Mouse (Mus musculus) CH12.LX (cell line): Measurements from ENCODE around the gene Dnaaf5. TPM values are rescaled to one million over a fixed set of nuclear protein-coding genes. Genes with fewer than 3 reads are reported as not detected.
A peak's percentile ranks its signal among the peaks of the same experiment; 100 is the strongest.

Experiments used
- DNase-seq: peaks from one replicate; pipeline ENCODE4 v3.0.0-alpha.2; 2013; ENCODE audit errors: extremely low read depth
- H3K27ac ChIP-seq: 2 replicates; pipeline ENCODE4 v1.5.1; 2012; ENCODE audit warnings: low read depth, mild to moderate bottlenecking, control low read depth, moderate library complexity; ENCODE audit not compliant: insufficient read depth
- H3K27me3 ChIP-seq: replicated peaks from 2 replicates; pipeline ENCODE3; 2012; ENCODE audit warnings: inconsistent platforms
- H3K36me3 ChIP-seq, 2 experiments: replicated peaks in 1 of 2; 2 replicates each; pipeline versions ENCODE3 to v1.6.1; 2012; ENCODE audit warnings: inconsistent platforms in 1 of 2, low read length in 1 of 2, mild to moderate bottlenecking in 1 of 2, mixed read lengths in 1 of 2, moderate library complexity in 1 of 2; ENCODE audit not compliant: control insufficient read depth in 1 of 2, insufficient read depth in 1 of 2
- H3K4me1 ChIP-seq, 2 experiments: 2 replicates each; pipeline ENCODE4 v1.6.1; 2012; ENCODE audit warnings: inconsistent platforms in 1 of 2, moderate library complexity in 1 of 2; ENCODE audit not compliant: insufficient read depth in 2 of 2, control insufficient read depth in 1 of 2
- H3K4me2 ChIP-seq: 2 replicates; pipeline ENCODE4 v1.6.1; 2012; ENCODE audit warnings: low read depth, mild to moderate bottlenecking, control low read depth; ENCODE audit not compliant: poor library complexity, insufficient read depth, severe bottlenecking
- H3K4me3 ChIP-seq, 3 experiments: fragments of 150-350 bp in 1 of 3; sonication (generic) in 1 of 3; replicated peaks in 1 of 3; 2 replicates each; pipeline versions ENCODE3 to v1.5.1; 2011 to 2012; ENCODE audit warnings: low read depth in 2 of 3, low read length in 2 of 3, mild to moderate bottlenecking in 2 of 3, moderate library complexity in 2 of 3, control low read depth in 1 of 3, improper control_type of control experiment in 1 of 3, inconsistent platforms in 1 of 3, mixed read lengths in 1 of 3; ENCODE audit not compliant: poor library complexity in 1 of 3
- H3K79me2 ChIP-seq: replicated peaks from 2 replicates; pipeline ENCODE4 v1.6.1; 2012; ENCODE audit warnings: mild to moderate bottlenecking, moderate library complexity; ENCODE audit not compliant: control insufficient read depth, poor library complexity, insufficient read depth, severe bottlenecking; ENCODE audit errors: extremely low read depth
- H3K9ac ChIP-seq: 2 replicates; pipeline ENCODE4 v1.6.1; 2012; ENCODE audit warnings: low read depth, mild to moderate bottlenecking, control low read depth, moderate library complexity; ENCODE audit not compliant: insufficient read depth
- H3K9me3 ChIP-seq: replicated peaks from 2 replicates; pipeline ENCODE3; 2012; ENCODE audit warnings: low read length, inconsistent platforms, mixed read lengths
- CHD1 ChIP-seq: IDR thresholded peaks from 2 replicates; pipeline ENCODE4 v1.6.1; 2012; ENCODE audit warnings: low read depth, low read length, improper control_type of control experiment, inconsistent platforms
- E2F4 ChIP-seq: IDR thresholded peaks from 2 replicates; pipeline ENCODE4 v1.6.1; 2011; ENCODE audit warnings: low read depth, low read length, improper control_type of control experiment; ENCODE audit not compliant: insufficient replicate concordance
- ETS1 ChIP-seq: conservative IDR thresholded peaks from 2 replicates; pipeline ENCODE4 v1.6.1; 2012; ENCODE audit warnings: low read depth, mild to moderate bottlenecking, inconsistent platforms, low read length, improper control_type of control experiment, moderate library complexity
- KAT2A ChIP-seq: IDR thresholded peaks from 2 replicates; pipeline ENCODE4 v1.6.1; 2012; ENCODE audit warnings: low read length, improper control_type of control experiment, inconsistent platforms; ENCODE audit not compliant: insufficient replicate concordance
- MAFK ChIP-seq: IDR thresholded peaks from 2 replicates; pipeline ENCODE4 v1.6.1; 2011; ENCODE audit warnings: low read length, improper control_type of control experiment; ENCODE audit not compliant: insufficient replicate concordance
- MEF2A ChIP-seq: IDR thresholded peaks from 2 replicates; pipeline ENCODE4 v1.6.1; 2014; ENCODE audit warnings: low read depth, mild to moderate bottlenecking, inconsistent platforms, low read length, improper control_type of control experiment, borderline replicate concordance
- PAX5 ChIP-seq: IDR thresholded peaks from 2 replicates; pipeline ENCODE4 v1.6.1; 2012; ENCODE audit warnings: low read length, inconsistent platforms, mixed read lengths
- RCOR1 ChIP-seq: conservative IDR thresholded peaks from 2 replicates; pipeline ENCODE4 v1.6.1; 2012; ENCODE audit warnings: low read depth, mild to moderate bottlenecking, inconsistent platforms, low read length, improper control_type of control experiment
- SIN3A ChIP-seq: IDR thresholded peaks from 2 replicates; pipeline ENCODE4 v1.6.1; 2012; ENCODE audit warnings: low read length, improper control_type of control experiment, inconsistent platforms
- TBP ChIP-seq: conservative IDR thresholded peaks from 2 replicates; pipeline ENCODE4 v1.6.1; 2011; ENCODE audit warnings: low read depth, low read length, improper control_type of control experiment
- UBTF ChIP-seq: IDR thresholded peaks from 2 replicates; pipeline ENCODE4 v1.6.1; 2012; ENCODE audit warnings: low read depth, mild to moderate bottlenecking, inconsistent platforms, low read length, improper control_type of control experiment, moderate library complexity
- USF1 ChIP-seq: IDR thresholded peaks from 2 replicates; pipeline ENCODE4 v1.6.1; 2014; ENCODE audit warnings: low read depth, mild to moderate bottlenecking, inconsistent platforms, low read length, improper control_type of control experiment
- ZC3H11A ChIP-seq: IDR thresholded peaks from 2 replicates; pipeline ENCODE4 v1.6.1; 2012; ENCODE audit warnings: low read depth, mild to moderate bottlenecking, inconsistent platforms, low read length, improper control_type of control experiment
- ZKSCAN1 ChIP-seq: IDR thresholded peaks from 2 replicates; pipeline ENCODE4 v1.6.1; 2012; ENCODE audit warnings: low read depth, inconsistent platforms, low read length, improper control_type of control experiment, borderline replicate concordance
- ZNF384 ChIP-seq: IDR thresholded peaks from 2 replicates; pipeline ENCODE4 v1.6.1; 2012; ENCODE audit warnings: low read depth, low read length, improper control_type of control experiment, inconsistent platforms
- dilution Hi-C: fragments of 300-500 bp; cut with MboI; formaldehyde crosslinking; loops from 2 replicates; pipeline ENCODE4 v1.14.3; 2020; ENCODE audit warnings: low sequenced_read_pairs; ENCODE audit not compliant: extremely low pct_unique_long_range_greater_than_20kb, extremely low pct_ligation_motif_present
- in situ Hi-C: fragments of 300-500 bp; cut with MboI; formaldehyde crosslinking; loops from 3 replicates; pipeline ENCODE4 v1.14.3; 2019; ENCODE audit warnings: low sequenced_read_pairs, low pct_ligation_motif_present, low pct_unique_long_range_greater_than_20kb, mixed read lengths
- polyA plus RNA-seq: library from polyadenylated mRNA; unstranded; fragments of >175 nt; gene quantifications from 2 replicates; pipeline ENCODE4 v1.2.1, GENCODE M21; 2012; ENCODE audit warnings: low read depth; ENCODE audit not compliant: insufficient read length
- total RNA-seq, 2 experiments: library from RNA; depleted of rRNA; stranded (reverse); fragments of 300-350 nt in 1 of 2; fragments of >200 nt in 1 of 2; gene quantifications; 2 replicates each; pipeline ENCODE4 v1.2.3; 2012 to 2014

The Dnaaf5 gene
- total and polyA plus RNA-seq, 3 experiments, result 17.9 to 25.2 (median 21.7) TPM

DNA sequence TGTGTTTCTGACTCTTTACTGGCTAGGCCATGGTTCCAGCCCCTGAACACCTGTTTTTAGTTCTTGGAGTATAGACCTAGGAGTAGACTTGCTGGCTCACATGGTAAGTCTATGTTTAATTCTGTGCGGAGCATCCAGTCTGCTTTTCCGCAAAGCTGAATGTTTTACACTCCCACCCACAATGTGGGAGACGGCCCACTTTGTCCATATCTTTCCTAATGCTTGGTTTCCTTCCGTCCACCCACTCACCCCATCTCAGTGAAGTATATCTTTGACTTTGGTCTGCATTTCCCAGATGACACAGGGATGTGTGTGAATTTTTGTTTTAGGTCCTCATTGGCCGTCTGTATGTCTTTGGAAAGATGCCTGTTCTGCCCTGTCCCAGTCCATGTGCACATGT is 53.3 kb downstream of the Dnaaf5 start (continued):
- no peak for TF ChIP-seq RCOR1
- TF ChIP-seq ZKSCAN1, result no peak
- TF ChIP-seq, all 38 proteins: peak for 0

DNA sequence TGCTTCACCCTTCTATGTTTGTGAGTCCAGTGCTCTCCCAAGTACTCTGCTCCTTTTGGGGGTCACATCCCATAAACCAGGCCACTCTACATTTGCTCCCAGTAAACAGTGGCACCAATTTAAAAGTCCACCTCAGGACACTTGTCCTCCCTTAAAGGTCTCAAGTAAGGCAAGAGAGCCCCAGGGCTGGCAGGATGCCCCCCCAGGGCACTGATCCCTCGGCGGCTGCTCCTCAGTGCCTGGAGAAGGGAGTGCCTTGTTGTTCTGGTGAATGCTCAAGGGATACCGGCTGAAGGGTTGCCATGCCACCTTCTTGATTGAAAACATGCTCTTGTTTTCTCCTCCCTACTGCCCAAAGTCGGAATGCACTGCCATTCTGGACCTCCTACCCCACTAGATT is 56.1 kb downstream of the Dnaaf5 start:
- DNase-seq, result no peak
- Histone ChIP-seq H3K36me3 (peaks cover 0 to 40% of the 10 kb centered on the region in 2 experiments), H3K9me3 (no peaks in the 10 kb centered on the region), H3K27ac (no peak overlapping the region), H3K27me3 (no peaks in the 10 kb centered on the region), H3K4me1 (peaks cover 2 to 22% of the 10 kb centered on the region in 2 experiments; a peak in 2 of 4 replicates), H3K4me3 (no peak overlapping the region), H3K4me2 (no peak overlapping the region), H3K9ac (no peak overlapping the region), H3K79me2 (peaks cover 6% of the 10 kb centered on the region; the same call in 1 of the 2 replicates)
- in situ Hi-C loops, result no loop called here
- dilution Hi-C loops, result no loop called here
- TF ChIP-seq ZNF384, result no peak
- TF ChIP-seq ZC3H11A, result no peak
- TF ChIP-seq TBP, result no peak
- no peak for TF ChIP-seq PAX5
- no peak for TF ChIP-seq CHD1
- TF ChIP-seq SIN3A, result no peak
- no peak for TF ChIP-seq E2F4
- TF ChIP-seq USF1, result no peak
- TF ChIP-seq ETS1, result no peak
- no peak for TF ChIP-seq MEF2A
- no peak for TF ChIP-seq KAT2A

DNA sequence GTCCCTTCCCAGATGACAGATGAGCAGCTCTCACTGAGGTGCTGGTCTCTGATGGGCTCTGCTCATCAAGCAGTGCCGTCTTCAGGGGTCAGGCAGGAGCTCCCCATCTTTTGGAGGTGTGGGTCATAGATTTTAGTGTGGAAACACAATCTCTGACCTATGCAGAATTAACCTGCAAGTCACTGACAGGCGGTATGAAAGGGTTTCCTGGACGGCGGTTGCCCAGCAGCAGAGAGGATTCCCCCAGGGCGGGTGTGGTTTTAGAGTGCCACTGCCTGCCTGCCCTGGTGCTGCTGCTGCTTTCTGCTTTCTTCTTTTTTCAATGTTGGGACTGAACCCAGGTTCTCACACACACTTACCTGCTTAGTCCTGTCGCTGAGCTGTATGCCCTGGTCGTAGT is 56.5 kb downstream of the Dnaaf5 start:
- no peak overlapping the region for H3K4me3 ChIP-seq
- no peak overlapping the region for H3K9ac ChIP-seq
- dilution Hi-C loops, result no loop called here
- TF ChIP-seq UBTF (0 out of 2 replicates have a peak, but pooled peaks have one; percentile 87), TBP (peak; percentile 75; the same call in 1 of the 2 replicates), MAFK (no peak)
- TF ChIP-seq, all 38 proteins: peak for 2
- Histone ChIP-seq H3K27ac (no peak overlapping the region), H3K4me2 (no peak overlapping the region), H3K79me2 (peaks cover 2% of the 10 kb centered on the region; the same call in 1 of the 2 replicates), H3K27me3 (no peaks in the 10 kb centered on the region), H3K36me3 (peaks cover 0 to 41% of the 10 kb centered on the region in 2 experiments), H3K9me3 (no peaks in the 10 kb centered on the region), H3K4me1 (peaks cover 0 to 18% of the 10 kb centered on the region in 2 experiments; a peak in 2 of 4 replicates)
- in situ Hi-C loops, result no loop called here
- no peak for DNase-seq
